Mouse (Mus musculus) CD8-positive naive resting alpha-beta T cell, adult 2 months (primary cell): ENCODE measurements around the gene Cct2.

ENCODE experiments used
- DNase-seq, 2 experiments: peaks; one replicate each; pipeline ENCODE4 v3.0.0; 2022; ENCODE audit warnings: low read depth in 2 of 2, low spot score in 2 of 2

The Cct2 gene

GRCm38 (mm10) chr10:117004695-117005094, 58.9 kb downstream of the Cct2 start:
- DNase-seq, result no peak
